Mouse (Mus musculus): ENCODE results near the gene Ak5.

Ak5 gene

GRCm38 (mm10) chr3:152432677-152433076, 235.5 kb downstream of the Ak5 start:
- no peak for DNase-seq (ENCODE audit: low spot score)

- no peak for DNase-seq (ENCODE audit: low spot score)
Observed at GRCm38 (mm10) chr3:152428925-152429324, 239.2 kb downstream of the Ak5 start.
